In the genomic region with DNA sequence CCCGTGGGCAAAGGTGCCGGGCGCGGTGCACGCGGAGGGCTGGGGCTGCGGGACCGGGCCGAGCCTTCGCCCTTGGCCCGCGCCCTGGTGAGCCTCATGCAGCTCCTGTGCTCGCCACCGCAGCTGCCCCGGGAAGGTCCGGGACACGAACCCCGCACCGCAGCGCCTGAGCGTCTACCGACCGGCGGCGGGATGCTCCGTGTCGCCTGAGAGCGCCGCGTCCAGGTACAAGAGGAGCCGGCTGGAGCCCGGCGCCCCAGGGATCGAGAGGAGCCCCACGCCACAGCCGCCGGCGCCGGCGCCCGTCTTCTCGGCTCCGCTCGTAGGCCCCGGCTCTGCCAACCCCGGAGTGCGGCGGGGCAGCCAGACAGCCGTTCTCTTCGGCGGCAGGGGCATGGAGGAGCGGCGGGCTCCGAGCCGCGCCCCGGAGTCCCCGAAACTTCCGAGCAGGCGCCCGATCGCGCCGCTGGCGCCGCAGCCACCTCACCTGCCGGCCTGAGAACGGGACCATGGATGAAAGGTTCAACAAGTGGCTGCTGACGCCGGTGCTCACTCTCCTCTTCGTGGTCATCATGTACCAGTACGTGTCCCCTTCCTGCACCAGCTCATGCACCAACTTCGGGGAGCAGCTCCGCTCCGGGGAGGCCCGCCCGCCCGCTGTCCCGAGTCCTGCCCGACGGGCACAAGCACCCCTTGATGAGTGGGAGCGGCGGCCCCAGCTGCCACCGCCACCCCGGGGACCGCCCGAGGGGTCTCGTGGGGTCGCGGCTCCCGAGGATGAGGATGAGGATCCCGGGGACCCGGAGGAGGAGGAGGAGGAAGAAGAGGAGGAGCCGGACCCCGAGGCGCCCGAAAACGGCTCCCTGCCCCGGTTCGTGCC, we compare ENCODE assay signal across 9 mouse cellular contexts. TPM values are rescaled to one million over a fixed set of nuclear protein-coding genes. Genes with fewer than 3 reads are reported as not detected.
A peak's percentile ranks its signal among the peaks of the same experiment; 100 is the strongest.
DNase-seq lines count a peak whose midpoint lies in the region; ATAC-seq and TF ChIP-seq lines count a peak whose summit lies in the region.
"Had no signal": no experiment of that assay in that cellular context is flagged by ENCODE, and none has a peak within 500 bp of the region (broad histone marks: within the 10 kb centered on the region; RNA-seq: fewer than 3 reads in every experiment).

A gene (plus strand): TSS at position 436 of the 880 bp plus-strand sequence.

- H3K9ac ChIP-seq in intestine, postnatal 0 days (ENCODE audit: low read depth, low read length) = no peak within 1 kb of the TSS
- no peak within 1 kb of the TSS for H3K9ac ChIP-seq in liver, embryonic 16.5 days (ENCODE audit: low read depth, low read length)
- peak within 1 kb of the TSS; percentile 53; the same call in 1 of the 2 replicates for H3K9ac ChIP-seq in stomach, embryonic 14.5 days (replicated peaks; ENCODE audit: low read depth, low read length)

- no peaks in the 10 kb centered on the region for H3K4me1 ChIP-seq in erythroblast, embryonic 14.5 days (ENCODE audit: control insufficient read depth)
- peaks cover 23% of the 10 kb centered on the region for H3K4me1 ChIP-seq in forebrain, embryonic 10.5 days
- 0 out of 2 replicates have a peak, but pooled peaks cover 5% of the 10 kb centered on the region for H3K4me1 ChIP-seq in intestine, postnatal 0 days (replicated peaks; ENCODE audit: control insufficient read depth, insufficient read depth, low read length)
- H3K4me1 ChIP-seq in liver, embryonic 16.5 days (ENCODE audit: control insufficient read depth, low read depth, low read length) = no peaks in the 10 kb centered on the region; the same call in 1 of the 2 replicates
- peaks cover 6% of the 10 kb centered on the region for H3K4me1 ChIP-seq in stomach, embryonic 14.5 days (ENCODE audit: control insufficient read depth, insufficient read depth, low read length)

- H3K27ac ChIP-seq in forebrain, embryonic 10.5 days = peak within 1 kb of the TSS; percentile 63
- H3K27ac ChIP-seq in intestine, postnatal 0 days (ENCODE audit: low read depth, low read length) = no peak within 1 kb of the TSS
- H3K27ac ChIP-seq in liver, embryonic 16.5 days (ENCODE audit: low read length) = no peak within 1 kb of the TSS
- H3K27ac ChIP-seq in stomach, embryonic 14.5 days (ENCODE audit: low read length) = no peak within 1 kb of the TSS

- H3K27me3 ChIP-seq in erythroblast, embryonic 14.5 days (ENCODE audit: control insufficient read depth) = peaks cover 50% of the 10 kb centered on the region
- H3K27me3 ChIP-seq in forebrain, embryonic 10.5 days (ENCODE audit: poor library complexity, severe bottlenecking) = peaks cover 86% of the 10 kb centered on the region
- H3K27me3 ChIP-seq in intestine, postnatal 0 days (replicated peaks; ENCODE audit: control insufficient read depth, insufficient read depth, low read length) = peaks cover 43% of the 10 kb centered on the region
- H3K27me3 ChIP-seq in liver, embryonic 16.5 days (ENCODE audit: control insufficient read depth, insufficient read depth, low read depth, low read length) = peaks cover 46% of the 10 kb centered on the region
- peaks cover 7% of the 10 kb centered on the region; the same call in 1 of the 2 replicates for H3K27me3 ChIP-seq in stomach, embryonic 14.5 days (ENCODE audit: control insufficient read depth, insufficient read depth, low read length)

- H3K4me3 ChIP-seq in erythroblast, embryonic 14.5 days (replicated peaks) = peak within 1 kb of the TSS; percentile 30
- H3K4me3 ChIP-seq in forebrain, embryonic 10.5 days = peak within 1 kb of the TSS; percentile 70
- H3K4me3 ChIP-seq in intestine, postnatal 0 days (ENCODE audit: low read depth, low read length) = peak within 1 kb of the TSS; percentile 64
- peak within 1 kb of the TSS; percentile 54 for H3K4me3 ChIP-seq in liver, embryonic 16.5 days (ENCODE audit: low read depth, low read length)
- peak within 1 kb of the TSS; percentile 70 for H3K4me3 ChIP-seq in stomach, embryonic 14.5 days (ENCODE audit: low read depth, low read length)

- no peak for ATAC-seq in erythroblast, adult 5-6 weeks (replicated peaks; ENCODE audit: low FRiP score, poor library complexity, severe bottlenecking)
- ATAC-seq in intestine, postnatal 0 days = peak; percentile 28; the same call in 1 of the 2 replicates
- ATAC-seq in liver, embryonic 16.5 days (ENCODE audit: low read depth) = 0 out of 2 replicates have a peak, but pooled peaks have one; percentile 5
- peak; percentile 24 for ATAC-seq in stomach, embryonic 14.5 days (ENCODE audit: insufficient number of reproducible peaks, insufficient read depth, low FRiP score, low read depth)

- 1% methylated on average over 97 of the region's 100 CpGs for WGBS in forebrain, embryonic 10.5 days
- WGBS in intestine, postnatal 0 days = under 1% methylated on average over 82 of the region's 100 CpGs
- under 1% methylated on average over 99 of the region's 100 CpGs for WGBS in liver, embryonic 16.5 days (ENCODE audit: insufficient replicate concordance)
- under 1% methylated on average over 94 of the region's 100 CpGs for WGBS in stomach, embryonic 14.5 days

- no peak for TF ChIP-seq CTCF in intestine, postnatal 0 days (IDR thresholded peaks at IDR 0.05; ENCODE audit: low read depth)

- no peaks in the 10 kb centered on the region for H3K36me3 ChIP-seq in erythroblast, embryonic 14.5 days (ENCODE audit: control insufficient read depth)
- H3K36me3 ChIP-seq in forebrain, embryonic 10.5 days (replicated peaks) = no peaks in the 10 kb centered on the region
- H3K36me3 ChIP-seq in intestine, postnatal 0 days (ENCODE audit: control insufficient read depth, insufficient read depth) = no peaks in the 10 kb centered on the region
- H3K36me3 ChIP-seq in liver, embryonic 16.5 days (ENCODE audit: control insufficient read depth, insufficient read depth) = no peaks in the 10 kb centered on the region
- H3K36me3 ChIP-seq in stomach, embryonic 14.5 days (ENCODE audit: control insufficient read depth, insufficient read depth, low read length) = no peaks in the 10 kb centered on the region

- peak within 1 kb of the TSS; percentile 97 for H3K4me2 ChIP-seq in intestine, postnatal 0 days (replicated peaks; ENCODE audit: low read depth)
- H3K4me2 ChIP-seq in liver, embryonic 16.5 days (ENCODE audit: low read depth, low read length) = peak within 1 kb of the TSS; percentile 64
- peak within 1 kb of the TSS; percentile 99 for H3K4me2 ChIP-seq in stomach, embryonic 14.5 days (replicated peaks; ENCODE audit: low read depth, low read length)

- DNase-seq in right cerebral cortex, postnatal 10 days (ENCODE audit: low spot score in 2 of 2) = peak; percentile 30 to 41
- DNase-seq in right cerebral cortex, postnatal 25 days = no peak
- peak; percentile 48 for DNase-seq in forebrain, embryonic 10.5 days (ENCODE audit: extremely low spot score, low spot score)

- no peaks in the 10 kb centered on the region; the same call in 1 of the 2 replicates for H3K9me3 ChIP-seq in erythroblast, embryonic 14.5 days (ENCODE audit: control insufficient read depth, low read length)
- no peaks in the 10 kb centered on the region for H3K9me3 ChIP-seq in forebrain, embryonic 10.5 days
- H3K9me3 ChIP-seq in intestine, postnatal 0 days (ENCODE audit: control insufficient read depth) = no peaks in the 10 kb centered on the region
- no peaks in the 10 kb centered on the region for H3K9me3 ChIP-seq in liver, embryonic 16.5 days (replicated peaks; ENCODE audit: control insufficient read depth, low read length)
- H3K9me3 ChIP-seq in stomach, embryonic 14.5 days (ENCODE audit: control insufficient read depth, low read depth, low read length) = no peaks in the 10 kb centered on the region

RNA-seq across cellular contexts. Expression of the gene that starts here (rescaled TPM):
- not detected in 2 replicates for polyA plus RNA-seq in erythroblast, embryonic 14.5 days (2012)
- not detected in 2 replicates for total RNA-seq in erythroblast, adult 5-6 weeks (2015; ENCODE audit: low replicate concordance)
- not detected in 2 replicates for total RNA-seq in erythroblast, adult 5-6 weeks (2017; ENCODE audit: low replicate concordance)
- polyA plus RNA-seq in forebrain, embryonic 10.5 days (2016; fragmentation: Nextera tagmentation; extraction: Ambion mirVana) = not detected in 2 replicates
- polyA plus RNA-seq in intestine, postnatal 0 days (2015; fragmentation: Nextera tagmentation; extraction: Ambion mirVana) = not detected in 2 replicates
- not detected in 2 replicates for polyA plus RNA-seq in liver, embryonic 16.5 days (2015; fragmentation: Nextera tagmentation; extraction: Ambion mirVana)
- 0.57 and 0.75 TPM in 2 replicates for polyA plus RNA-seq in stomach, embryonic 14.5 days (2014; fragmentation: Nextera tagmentation; extraction: Ambion mirVana)
- polyA plus RNA-seq: C2C12 had no signal

Comparison
In these comparisons a context has a peak if more than half of its experiments do, and no peak if none do; other contexts are left out.
1. Peak in DNase-seq, H3K4me3 ChIP-seq and H3K27ac ChIP-seq in forebrain, embryonic 10.5 days; RNA of the gene not detected or under 1 TPM.
2. Peak in ATAC-seq, H3K4me3 ChIP-seq and H3K4me2 ChIP-seq in intestine, postnatal 0 days; RNA of the gene not detected or under 1 TPM.
3. Peak in ATAC-seq, H3K4me3 ChIP-seq and H3K4me2 ChIP-seq in liver, embryonic 16.5 days; RNA of the gene not detected or under 1 TPM.
4. Peak in ATAC-seq, H3K4me3 ChIP-seq, H3K9ac ChIP-seq and H3K4me2 ChIP-seq in stomach, embryonic 14.5 days; RNA of the gene not detected or under 1 TPM.